Mouse (Mus musculus) CH12.LX (cell line): ENCODE results near the gene H2-M5. TPM values are rescaled to one million over a fixed set of nuclear protein-coding genes. Genes with fewer than 3 reads are reported as not detected.
A peak's percentile ranks its signal among the peaks of the same experiment; 100 is the strongest.

Experiments used
- DNase-seq: peaks from one replicate; pipeline ENCODE4 v3.0.0-alpha.2; 2013; ENCODE audit errors: extremely low read depth
- H3K27ac ChIP-seq: 2 replicates; pipeline ENCODE4 v1.5.1; 2012; ENCODE audit warnings: low read depth, mild to moderate bottlenecking, control low read depth, moderate library complexity; ENCODE audit not compliant: insufficient read depth
- H3K27me3 ChIP-seq: replicated peaks from 2 replicates; pipeline ENCODE3; 2012; ENCODE audit warnings: inconsistent platforms
- H3K36me3 ChIP-seq, 2 experiments: replicated peaks in 1 of 2; 2 replicates each; pipeline versions ENCODE3 to v1.6.1; 2012; ENCODE audit warnings: inconsistent platforms in 1 of 2, low read length in 1 of 2, mild to moderate bottlenecking in 1 of 2, mixed read lengths in 1 of 2, moderate library complexity in 1 of 2; ENCODE audit not compliant: control insufficient read depth in 1 of 2, insufficient read depth in 1 of 2
- H3K4me1 ChIP-seq, 2 experiments: 2 replicates each; pipeline ENCODE4 v1.6.1; 2012; ENCODE audit warnings: inconsistent platforms in 1 of 2, moderate library complexity in 1 of 2; ENCODE audit not compliant: insufficient read depth in 2 of 2, control insufficient read depth in 1 of 2
- H3K4me2 ChIP-seq: 2 replicates; pipeline ENCODE4 v1.6.1; 2012; ENCODE audit warnings: low read depth, mild to moderate bottlenecking, control low read depth; ENCODE audit not compliant: poor library complexity, insufficient read depth, severe bottlenecking
- H3K4me3 ChIP-seq, 3 experiments: fragments of 150-350 bp in 1 of 3; sonication (generic) in 1 of 3; replicated peaks in 1 of 3; 2 replicates each; pipeline versions ENCODE3 to v1.5.1; 2011 to 2012; ENCODE audit warnings: low read depth in 2 of 3, low read length in 2 of 3, mild to moderate bottlenecking in 2 of 3, moderate library complexity in 2 of 3, control low read depth in 1 of 3, improper control_type of control experiment in 1 of 3, inconsistent platforms in 1 of 3, mixed read lengths in 1 of 3; ENCODE audit not compliant: poor library complexity in 1 of 3
- H3K79me2 ChIP-seq: replicated peaks from 2 replicates; pipeline ENCODE4 v1.6.1; 2012; ENCODE audit warnings: mild to moderate bottlenecking, moderate library complexity; ENCODE audit not compliant: control insufficient read depth, poor library complexity, insufficient read depth, severe bottlenecking; ENCODE audit errors: extremely low read depth
- H3K9ac ChIP-seq: 2 replicates; pipeline ENCODE4 v1.6.1; 2012; ENCODE audit warnings: low read depth, mild to moderate bottlenecking, control low read depth, moderate library complexity; ENCODE audit not compliant: insufficient read depth
- H3K9me3 ChIP-seq: replicated peaks from 2 replicates; pipeline ENCODE3; 2012; ENCODE audit warnings: low read length, inconsistent platforms, mixed read lengths
- BHLHE40 ChIP-seq: IDR thresholded peaks from 2 replicates; pipeline ENCODE4 v1.6.1; 2011; ENCODE audit warnings: mild to moderate bottlenecking, low read depth, low read length, improper control_type of control experiment
- CHD1 ChIP-seq: IDR thresholded peaks from 2 replicates; pipeline ENCODE4 v1.6.1; 2012; ENCODE audit warnings: low read depth, low read length, improper control_type of control experiment, inconsistent platforms
- CHD2 ChIP-seq: IDR thresholded peaks from 2 replicates; pipeline ENCODE4 v1.6.1; 2011; ENCODE audit warnings: low read length, improper control_type of control experiment
- CTCF ChIP-seq, 2 experiments: IDR thresholded peaks in 1 of 2; conservative IDR thresholded peaks in 1 of 2; 2 replicates each; pipeline ENCODE4 v1.5.1; 2011 to 2012; ENCODE audit warnings: low read depth in 2 of 2, low read length in 2 of 2, improper control_type of control experiment in 1 of 2, inconsistent platforms in 1 of 2, mild to moderate bottlenecking in 1 of 2, moderate library complexity in 1 of 2
- E2F4 ChIP-seq: IDR thresholded peaks from 2 replicates; pipeline ENCODE4 v1.6.1; 2011; ENCODE audit warnings: low read depth, low read length, improper control_type of control experiment; ENCODE audit not compliant: insufficient replicate concordance
- ELF1 ChIP-seq: IDR thresholded peaks from 2 replicates; pipeline ENCODE4 v1.6.1; 2014; ENCODE audit warnings: low read depth, mild to moderate bottlenecking, inconsistent platforms, low read length, improper control_type of control experiment
- EP300 ChIP-seq: IDR thresholded peaks from 2 replicates; pipeline ENCODE4 v1.6.1; 2011; ENCODE audit warnings: low read length, improper control_type of control experiment
- ETS1 ChIP-seq: conservative IDR thresholded peaks from 2 replicates; pipeline ENCODE4 v1.6.1; 2012; ENCODE audit warnings: low read depth, mild to moderate bottlenecking, inconsistent platforms, low read length, improper control_type of control experiment, moderate library complexity
- GABPA ChIP-seq: IDR thresholded peaks from 2 replicates; pipeline ENCODE4 v1.6.1; 2012; ENCODE audit warnings: low read depth, low read length, improper control_type of control experiment, inconsistent platforms; ENCODE audit not compliant: insufficient replicate concordance
- HCFC1 ChIP-seq: IDR thresholded peaks from 2 replicates; pipeline ENCODE4 v1.6.1; 2012; ENCODE audit warnings: low read depth, mild to moderate bottlenecking, inconsistent platforms, low read length, improper control_type of control experiment
- IRF4 ChIP-seq: IDR thresholded peaks from 2 replicates; pipeline ENCODE4 v1.6.1; 2014; ENCODE audit warnings: low read depth, mild to moderate bottlenecking, inconsistent platforms, low read length, improper control_type of control experiment
- JUN ChIP-seq: IDR thresholded peaks from 2 replicates; pipeline ENCODE4 v1.6.1; 2011; ENCODE audit warnings: low read depth, mild to moderate bottlenecking, low read length, improper control_type of control experiment, moderate library complexity; ENCODE audit not compliant: insufficient read depth
- JUND ChIP-seq: conservative IDR thresholded peaks from 2 replicates; pipeline ENCODE4 v1.6.1; 2011; ENCODE audit warnings: low read depth, low read length, improper control_type of control experiment
- KAT2A ChIP-seq: IDR thresholded peaks from 2 replicates; pipeline ENCODE4 v1.6.1; 2012; ENCODE audit warnings: low read length, improper control_type of control experiment, inconsistent platforms; ENCODE audit not compliant: insufficient replicate concordance
- MAFK ChIP-seq: IDR thresholded peaks from 2 replicates; pipeline ENCODE4 v1.6.1; 2011; ENCODE audit warnings: low read length, improper control_type of control experiment; ENCODE audit not compliant: insufficient replicate concordance
- MAX ChIP-seq: IDR thresholded peaks from 2 replicates; pipeline ENCODE4 v1.6.1; 2011; ENCODE audit warnings: low read length, improper control_type of control experiment
- MAZ ChIP-seq: IDR thresholded peaks from 2 replicates; pipeline ENCODE4 v1.6.1; 2012; ENCODE audit warnings: low read depth, mild to moderate bottlenecking, inconsistent platforms, low read length, improper control_type of control experiment, moderate library complexity
- MEF2A ChIP-seq: IDR thresholded peaks from 2 replicates; pipeline ENCODE4 v1.6.1; 2014; ENCODE audit warnings: low read depth, mild to moderate bottlenecking, inconsistent platforms, low read length, improper control_type of control experiment, borderline replicate concordance
- MXI1 ChIP-seq: IDR thresholded peaks from 2 replicates; pipeline ENCODE4 v1.6.1; 2011; ENCODE audit warnings: mild to moderate bottlenecking, low read depth, low read length, improper control_type of control experiment
- MYC ChIP-seq: IDR thresholded peaks from 2 replicates; pipeline ENCODE4 v1.6.1; 2011; ENCODE audit warnings: low read depth, mild to moderate bottlenecking, improper control_type of control experiment, low read length
- NELFE ChIP-seq: IDR thresholded peaks from 2 replicates; pipeline ENCODE4 v1.6.1; 2011; ENCODE audit warnings: low read depth, low read length, improper control_type of control experiment
- NRF1 ChIP-seq: IDR thresholded peaks from 2 replicates; pipeline ENCODE4 v1.6.1; 2014; ENCODE audit warnings: low read depth, mild to moderate bottlenecking, inconsistent platforms, low read length, improper control_type of control experiment, moderate library complexity
- PAX5 ChIP-seq: IDR thresholded peaks from 2 replicates; pipeline ENCODE4 v1.6.1; 2012; ENCODE audit warnings: low read length, inconsistent platforms, mixed read lengths
- POLR2A ChIP-seq: IDR thresholded peaks from 2 replicates; pipeline ENCODE4 v1.6.1; 2011; ENCODE audit warnings: low read depth, mild to moderate bottlenecking, improper control_type of control experiment, low read length
- POLR2AphosphoS2 ChIP-seq: IDR thresholded peaks from 2 replicates; pipeline ENCODE4 v1.6.1; 2011; ENCODE audit warnings: low read depth, low read length, improper control_type of control experiment
- RAD21 ChIP-seq: IDR thresholded peaks from 2 replicates; pipeline ENCODE4 v1.6.1; 2011; ENCODE audit warnings: low read depth, mild to moderate bottlenecking, low read length, improper control_type of control experiment, moderate library complexity
- RCOR1 ChIP-seq: conservative IDR thresholded peaks from 2 replicates; pipeline ENCODE4 v1.6.1; 2012; ENCODE audit warnings: low read depth, mild to moderate bottlenecking, inconsistent platforms, low read length, improper control_type of control experiment
- SIN3A ChIP-seq: IDR thresholded peaks from 2 replicates; pipeline ENCODE4 v1.6.1; 2012; ENCODE audit warnings: low read length, improper control_type of control experiment, inconsistent platforms
- SMC3 ChIP-seq: IDR thresholded peaks from 2 replicates; pipeline ENCODE4 v1.6.1; 2011; ENCODE audit warnings: low read depth, low read length, improper control_type of control experiment
- TBP ChIP-seq: conservative IDR thresholded peaks from 2 replicates; pipeline ENCODE4 v1.6.1; 2011; ENCODE audit warnings: low read depth, low read length, improper control_type of control experiment
- TCF12 ChIP-seq: IDR thresholded peaks from 2 replicates; pipeline ENCODE4 v1.6.1; 2014; ENCODE audit warnings: low read depth, mild to moderate bottlenecking, inconsistent platforms, low read length, improper control_type of control experiment
- UBTF ChIP-seq: IDR thresholded peaks from 2 replicates; pipeline ENCODE4 v1.6.1; 2012; ENCODE audit warnings: low read depth, mild to moderate bottlenecking, inconsistent platforms, low read length, improper control_type of control experiment, moderate library complexity
- USF1 ChIP-seq: IDR thresholded peaks from 2 replicates; pipeline ENCODE4 v1.6.1; 2014; ENCODE audit warnings: low read depth, mild to moderate bottlenecking, inconsistent platforms, low read length, improper control_type of control experiment
- USF2 ChIP-seq: conservative IDR thresholded peaks from 2 replicates; pipeline ENCODE4 v1.6.1; 2011; ENCODE audit warnings: low read depth, low read length, improper control_type of control experiment
- ZC3H11A ChIP-seq: IDR thresholded peaks from 2 replicates; pipeline ENCODE4 v1.6.1; 2012; ENCODE audit warnings: low read depth, mild to moderate bottlenecking, inconsistent platforms, low read length, improper control_type of control experiment
- ZKSCAN1 ChIP-seq: IDR thresholded peaks from 2 replicates; pipeline ENCODE4 v1.6.1; 2012; ENCODE audit warnings: low read depth, inconsistent platforms, low read length, improper control_type of control experiment, borderline replicate concordance
- ZMIZ1 ChIP-seq: IDR thresholded peaks from 2 replicates; pipeline ENCODE4 v1.6.1; 2012; ENCODE audit warnings: low read depth, mild to moderate bottlenecking, inconsistent platforms, low read length, improper control_type of control experiment
- ZNF384 ChIP-seq: IDR thresholded peaks from 2 replicates; pipeline ENCODE4 v1.6.1; 2012; ENCODE audit warnings: low read depth, low read length, improper control_type of control experiment, inconsistent platforms
- dilution Hi-C: fragments of 300-500 bp; cut with MboI; formaldehyde crosslinking; loops from 2 replicates; pipeline ENCODE4 v1.14.3; 2020; ENCODE audit warnings: low sequenced_read_pairs; ENCODE audit not compliant: extremely low pct_unique_long_range_greater_than_20kb, extremely low pct_ligation_motif_present
- in situ Hi-C: fragments of 300-500 bp; cut with MboI; formaldehyde crosslinking; loops from 3 replicates; pipeline ENCODE4 v1.14.3; 2019; ENCODE audit warnings: low sequenced_read_pairs, low pct_ligation_motif_present, low pct_unique_long_range_greater_than_20kb, mixed read lengths
- polyA plus RNA-seq: library from polyadenylated mRNA; unstranded; fragments of >175 nt; gene quantifications from 2 replicates; pipeline ENCODE4 v1.2.1, GENCODE M21; 2012; ENCODE audit warnings: low read depth; ENCODE audit not compliant: insufficient read length
- total RNA-seq, 2 experiments: library from RNA; depleted of rRNA; stranded (reverse); fragments of 300-350 nt in 1 of 2; fragments of >200 nt in 1 of 2; gene quantifications; 2 replicates each; pipeline ENCODE4 v1.2.3; 2012 to 2014

H2-M5 gene
- total and polyA plus RNA-seq, 3 experiments = 1.1 to 2.2 (median 1.1) TPM

GRCm38 (mm10) chr17:36950981-36951947 is 38.1 kb downstream of the H2-M5 start, which contains the start of gene Ppp1r11:
Ppp1r11 (minus strand) TSS chr17:36951741.
- Histone ChIP-seq H3K27me3 (no peaks in the 10 kb centered on the region), H3K9ac (peak within 1 kb of the TSS; percentile 100), H3K36me3 (peaks cover 20 to 65% of the 10 kb centered on the region in 2 experiments), H3K4me1 (peaks cover 0 to 8% of the 10 kb centered on the region in 2 experiments; a peak in 2 of 4 replicates), H3K4me2 (peak within 1 kb of the TSS; percentile 71), H3K27ac (peak within 1 kb of the TSS; percentile 84), H3K79me2 (peaks cover 20% of the 10 kb centered on the region), H3K9me3 (no peaks in the 10 kb centered on the region), H3K4me3 (peak within 1 kb of the TSS; percentile 72 to 98 (median 91))
- no peak; the same call in 1 of the 2 replicates for TF ChIP-seq JUND
- no peak for TF ChIP-seq JUN
- peak; percentile 77 for TF ChIP-seq CHD2
- peak; percentile 81; the same call in 1 of the 2 replicates for TF ChIP-seq KAT2A
- no peak for TF ChIP-seq USF1
- no peak for TF ChIP-seq UBTF
- TF ChIP-seq SIN3A = peak; percentile 90
- peak; percentile 88 for TF ChIP-seq NRF1
- peak; percentile 95 for TF ChIP-seq ELF1
- peak; percentile 54; the same call in 1 of the 2 replicates for TF ChIP-seq GABPA
- TF ChIP-seq TBP = peak; percentile 78
- TF ChIP-seq POLR2A = peak; percentile 83
- TF ChIP-seq IRF4 = peak; percentile 85
- no peak for TF ChIP-seq ZC3H11A
- TF ChIP-seq PAX5 = no peak
- TF ChIP-seq ZMIZ1 = peak; percentile 55
- TF ChIP-seq BHLHE40 = no peak; the same call in 1 of the 2 replicates
- TF ChIP-seq ETS1 = peak; percentile 71
- peak; percentile 87; the same call in 1 of the 2 replicates for TF ChIP-seq CHD1
- no peak for TF ChIP-seq RCOR1
- TF ChIP-seq ZNF384 = no peak
- 0 out of 2 replicates have a peak, but pooled peaks have one; percentile 20 for TF ChIP-seq MYC
- TF ChIP-seq TCF12 = peak; percentile 86
- peak; percentile 42; the same call in 1 of the 2 replicates for TF ChIP-seq EP300
- TF ChIP-seq MAZ = peak; percentile 80
- TF ChIP-seq MAX = peak; percentile 47
- peak; percentile 53; the same call in 1 of the 2 replicates for TF ChIP-seq MXI1
- peak; percentile 61 for TF ChIP-seq NELFE
- peak; percentile 90 for TF ChIP-seq POLR2AphosphoS2
- peak; percentile 91 for TF ChIP-seq HCFC1
- TF ChIP-seq CTCF (conservative IDR thresholded peaks at IDR 0.05 in 1 of 2, IDR thresholded peaks at IDR 0.05 in 1 of 2; ENCODE audit: low read depth in 2 of 2, low read length in 2 of 2) = no peak
- TF ChIP-seq RAD21 = no peak
- no peak for TF ChIP-seq MAFK
- no peak for TF ChIP-seq SMC3
- TF ChIP-seq ZKSCAN1 = no peak
- no peak for TF ChIP-seq E2F4
- TF ChIP-seq MEF2A = peak; percentile 83
- TF ChIP-seq USF2 = no peak
- peak; percentile 99 for DNase-seq
- in situ Hi-C loops = no loop called here
- dilution Hi-C loops = no loop called here
